In genomic region chr12:89592459-89592858, GRCm38 (mm10) we compare ENCODE assay signal across 23 mouse cellular contexts.
DNase-seq lines count a peak whose midpoint lies in the region; TF ChIP-seq lines count a peak whose summit lies in the region.
"Had no signal": no experiment of that assay in that cellular context is flagged by ENCODE, and none has a peak within 500 bp of the region (broad histone marks: within the 10 kb centered on the region; RNA-seq: fewer than 3 reads in every experiment).

No protein-coding gene starts in this region.

- H3K4me1 ChIP-seq in heart, adult 2 months (ENCODE audit: control insufficient read depth, insufficient read depth, low read length) = no peaks in the 10 kb centered on the region

- H3K27ac ChIP-seq in heart, adult 2 months = no peak overlapping the region

- no peaks in the 10 kb centered on the region for H3K79me3 ChIP-seq in C2C12 (ENCODE audit: low read depth)

- no peak overlapping the region for H3K4me3 ChIP-seq in C2C12 (ENCODE audit: insufficient read depth, poor library complexity, severe bottlenecking)
- no peak overlapping the region for H3K4me3 ChIP-seq in heart, adult 2 months

- WGBS in heart, adult 2 months = 67% methylated on average over 4 of the region's 4 CpGs

- TF ChIP-seq EP300 in heart, adult 2 months (IDR thresholded peaks at IDR 0.05; ENCODE audit: insufficient read depth, low read depth, low read length) = no peak

- H3K9ac ChIP-seq in heart, adult 2 months (ENCODE audit: low read depth, low read length) = no peak overlapping the region

- no peaks in the 10 kb centered on the region for H3K27me3 ChIP-seq in C2C12 (ENCODE audit: control insufficient read depth, insufficient read depth, insufficient read length)
- no peaks in the 10 kb centered on the region for H3K27me3 ChIP-seq in heart, adult 2 months (ENCODE audit: control insufficient read depth, insufficient read depth, low read length)
- H3K27me3 ChIP-seq: CH12.LX, Patski had no signal

- H3ac ChIP-seq in C2C12 (ENCODE audit: control insufficient read depth, insufficient read length, low read depth) = no peak overlapping the region

- intact Hi-C loops in heart, adult 2 months (cut with DNase I) = no loop called here

- no peak for TF ChIP-seq CTCF in C2C12 (IDR thresholded peaks at IDR 0.05; ENCODE audit: control insufficient read depth, insufficient read depth, insufficient read length)
- no peak for TF ChIP-seq CTCF in heart, adult 2 months (IDR thresholded peaks at IDR 0.05)

- no peak for TF ChIP-seq POLR2A in heart, adult 2 months (IDR thresholded peaks at IDR 0.05; ENCODE audit: insufficient read depth, low read depth, low read length)

- peak; percentile 3 to 18 for DNase-seq in adrenal gland, adult (ENCODE audit: inconsistent age in 2 of 2, low spot score in 1 of 2)
- no peak for DNase-seq in adrenal gland, postnatal 14 days
- peak; percentile 1 for DNase-seq in adrenal gland, adult 2 months
- no peak for DNase-seq in adrenal gland, postnatal 25 days
- peak; percentile 1 for DNase-seq in 416B (ENCODE audit: low read depth)
- DNase-seq in heart, adult 2 months = no peak
- no peak for DNase-seq in kidney, adult 8-10 months
- DNase-seq: adrenal gland, adult 8-10 months; adrenal gland, postnatal 10 days; adrenal gland, postnatal 36 days; B cell, adult 2 months; cerebellum, adult 11 months; cerebellum, adult 11-12 months; cerebellum, adult 18-20 months; cerebellum, adult 2 months; cerebellum, adult 8-10 months; cerebellum, adult 9-10 months; cerebellum, adult 9-11 months; cerebellum, postnatal 10 days had no signal

- no peaks in the 10 kb centered on the region for H3K79me2 ChIP-seq in C2C12 (ENCODE audit: control insufficient read depth, insufficient read depth)
- H3K79me2 ChIP-seq in heart, adult 2 months (replicated peaks; ENCODE audit: control insufficient read depth, insufficient read depth, low read length) = no peaks in the 10 kb centered on the region

- H3K36me3 ChIP-seq in C2C12 (ENCODE audit: control insufficient read depth, insufficient read depth) = no peaks in the 10 kb centered on the region
- no peaks in the 10 kb centered on the region for H3K36me3 ChIP-seq in heart, adult 2 months (ENCODE audit: control insufficient read depth, insufficient read depth, low read length)
- H3K36me3 ChIP-seq: G1E had no signal

TF ChIP-seq in C2C12, 6 proteins besides CTCF, POLR2A, EP300 and RAD21:
- TF ChIP-seq MYOD1 (IDR thresholded peaks at IDR 0.05; ENCODE audit: control insufficient read depth, insufficient read length, low read depth) (peak; percentile 58), FOSL1 (IDR thresholded peaks at IDR 0.05; ENCODE audit: insufficient read depth, low read length, poor library complexity, severe bottlenecking) (peak; percentile 61), MAX (IDR thresholded peaks at IDR 0.05) (no peak)

Comparison
In these comparisons a context has a peak if more than half of its experiments do, and no peak if none do; other contexts are left out.
1. DNase-seq: peak in adrenal gland, adult (2 of 2), adrenal gland, adult 2 months (single experiment) and 416B (single experiment); none in adrenal gland, postnatal 14 days (single experiment), adrenal gland, postnatal 25 days (single experiment), heart, adult 2 months (0 of 2) and kidney, adult 8-10 months (0 of 2).